Comparison of ENCODE assay signal across 8 mouse cellular contexts in the genomic region with DNA sequence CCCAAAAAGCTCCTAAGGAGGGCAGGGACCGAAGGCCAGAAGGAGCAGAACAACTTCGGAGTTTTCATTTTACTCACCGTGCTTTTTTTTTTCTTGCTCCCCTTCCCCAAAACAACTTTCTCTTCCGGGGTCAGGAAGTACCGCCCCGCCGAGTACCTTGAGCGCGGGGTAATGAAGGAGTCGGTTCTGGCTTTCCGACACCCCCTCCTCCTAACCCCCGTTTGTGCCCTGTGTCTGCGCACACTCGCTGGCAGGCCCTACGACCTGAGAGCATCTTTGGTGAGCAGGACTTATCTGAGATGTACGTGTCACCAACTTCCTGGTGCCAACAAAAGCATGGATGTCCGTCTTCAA. TPM values are rescaled to one million over a fixed set of nuclear protein-coding genes. Genes with fewer than 3 reads are reported as not detected.
DNase-seq lines count a peak whose midpoint lies in the region; ATAC-seq and TF ChIP-seq lines count a peak whose summit lies in the region.

No protein-coding gene starts in this region.

- WGBS in heart, adult 2 months: under 1% methylated on average over 17 of the region's 17 CpGs
- WGBS in forebrain, embryonic 14.5 days: 0% methylated on average over 17 of the region's 17 CpGs
- 0% methylated on average over 17 of the region's 17 CpGs for WGBS in liver, embryonic 15.5 days (ENCODE audit: insufficient replicate concordance)

- ATAC-seq in forebrain, embryonic 14.5 days: peak; percentile 52
- ATAC-seq in liver, embryonic 15.5 days (ENCODE audit: insufficient read depth): no peak

- dilution Hi-C loops in CH12.LX (cut with MboI; ENCODE audit: extremely low pct_ligation_motif_present, extremely low pct_unique_long_range_greater_than_20kb, low sequenced_read_pairs): no loop called here

- H3K4me1 ChIP-seq in heart, adult 2 months (ENCODE audit: control insufficient read depth, insufficient read depth, low read length): no peaks in the 10 kb centered on the region
- H3K4me1 ChIP-seq in CH12.LX (ENCODE audit: control insufficient read depth in 1 of 2, insufficient read depth in 2 of 2): peaks cover 3 to 61% of the 10 kb centered on the region in 2 experiments; a peak in 3 of 4 replicates
- H3K4me1 ChIP-seq in forebrain, embryonic 14.5 days (ENCODE audit: control insufficient read depth, insufficient read depth, low read length): peaks cover 16% of the 10 kb centered on the region
- H3K4me1 ChIP-seq in liver, embryonic 15.5 days (replicated peaks): peaks cover 22% of the 10 kb centered on the region

- no peaks in the 10 kb centered on the region for H3K36me3 ChIP-seq in heart, adult 2 months (ENCODE audit: control insufficient read depth, insufficient read depth, low read length)
- H3K36me3 ChIP-seq in CH12.LX (replicated peaks in 1 of 2; ENCODE audit: control insufficient read depth in 1 of 2, insufficient read depth in 1 of 2, low read length in 1 of 2): peaks cover 0 to 14% of the 10 kb centered on the region in 2 experiments
- no peaks in the 10 kb centered on the region for H3K36me3 ChIP-seq in forebrain, embryonic 14.5 days (ENCODE audit: control insufficient read depth, insufficient read depth, low read length)
- H3K36me3 ChIP-seq in liver, embryonic 15.5 days (replicated peaks): no peaks in the 10 kb centered on the region

- in situ Hi-C loops in CH12.LX (cut with MboI; ENCODE audit: low pct_ligation_motif_present, low pct_unique_long_range_greater_than_20kb, low sequenced_read_pairs): loop anchor here (10.0 kb wide), 1 partner anchor 130 kb away; no protein-coding TSS in a partner anchor

- peak overlapping the region; percentile 69 for H3K27ac ChIP-seq in heart, adult 2 months
- peak overlapping the region; percentile 21; the same call in 1 of the 2 replicates for H3K27ac ChIP-seq in CH12.LX (ENCODE audit: insufficient read depth, low read depth)
- H3K27ac ChIP-seq in forebrain, embryonic 14.5 days (ENCODE audit: low read depth, low read length): 0 out of 2 replicates have a peak overlapping the region, but pooled peaks have one; percentile 14
- H3K27ac ChIP-seq in liver, embryonic 15.5 days (replicated peaks): no peak overlapping the region

- no peak for TF ChIP-seq RAD21 in CH12.LX (IDR thresholded peaks at IDR 0.05; ENCODE audit: low read depth, low read length)

- no peaks in the 10 kb centered on the region for H3K27me3 ChIP-seq in heart, adult 2 months (ENCODE audit: control insufficient read depth, insufficient read depth, low read length)
- H3K27me3 ChIP-seq in CH12.LX (replicated peaks): no peaks in the 10 kb centered on the region
- no peaks in the 10 kb centered on the region for H3K27me3 ChIP-seq in forebrain, embryonic 14.5 days (replicated peaks; ENCODE audit: control insufficient read depth, insufficient read depth, low read length)
- peaks cover 42% of the 10 kb centered on the region for H3K27me3 ChIP-seq in liver, embryonic 15.5 days

- H3K79me2 ChIP-seq in heart, adult 2 months (replicated peaks; ENCODE audit: control insufficient read depth, insufficient read depth, low read length): no peaks in the 10 kb centered on the region
- H3K79me2 ChIP-seq in CH12.LX (replicated peaks; ENCODE audit: control insufficient read depth, extremely low read depth, insufficient read depth, poor library complexity, severe bottlenecking): peaks cover 28% of the 10 kb centered on the region

- no peak for DNase-seq in heart, adult 2 months
- no peak for DNase-seq in heart, postnatal 36 days
- peak; percentile 55 for DNase-seq in CH12.LX (ENCODE audit: extremely low read depth)
- no peak for DNase-seq in forebrain, embryonic 14.5 days (ENCODE audit: low spot score)
- no peak for DNase-seq in spleen, postnatal 10 days (ENCODE audit: low spot score in 2 of 2)
- DNase-seq in right cerebral cortex, postnatal 10 days (ENCODE audit: low spot score in 2 of 2): no peak
- no peak for DNase-seq in urinary bladder, postnatal 36 days (ENCODE audit: low spot score in 2 of 2)

- H3K9me3 ChIP-seq in CH12.LX (replicated peaks; ENCODE audit: low read length): no peaks in the 10 kb centered on the region
- no peaks in the 10 kb centered on the region for H3K9me3 ChIP-seq in forebrain, embryonic 14.5 days (replicated peaks; ENCODE audit: control insufficient read depth, low read length)
- no peaks in the 10 kb centered on the region for H3K9me3 ChIP-seq in liver, embryonic 15.5 days (replicated peaks)

- TF ChIP-seq EP300 in heart, adult 2 months (IDR thresholded peaks at IDR 0.05; ENCODE audit: insufficient read depth, low read depth, low read length): no peak
- no peak for TF ChIP-seq EP300 in CH12.LX (IDR thresholded peaks at IDR 0.05; ENCODE audit: low read length)

- H3K9ac ChIP-seq in heart, adult 2 months (ENCODE audit: low read depth, low read length): peak overlapping the region; percentile 51
- peak overlapping the region; percentile 60 for H3K9ac ChIP-seq in CH12.LX (ENCODE audit: insufficient read depth, low read depth)
- H3K9ac ChIP-seq in forebrain, embryonic 14.5 days (ENCODE audit: low read length): peak overlapping the region; percentile 81
- H3K9ac ChIP-seq in liver, embryonic 15.5 days: no peak overlapping the region

- TF ChIP-seq CTCF in heart, adult 2 months (IDR thresholded peaks at IDR 0.05): no peak
- TF ChIP-seq CTCF in CH12.LX (conservative IDR thresholded peaks at IDR 0.05 in 1 of 2, IDR thresholded peaks at IDR 0.05 in 1 of 2; ENCODE audit: low read depth in 2 of 2, low read length in 2 of 2): no peak

- peak overlapping the region; percentile 97 for H3K4me2 ChIP-seq in CH12.LX (ENCODE audit: insufficient read depth, low read depth, poor library complexity, severe bottlenecking)
- peak overlapping the region; percentile 90 for H3K4me2 ChIP-seq in forebrain, embryonic 14.5 days (ENCODE audit: low read length)
- H3K4me2 ChIP-seq in liver, embryonic 15.5 days: peak overlapping the region; percentile 94

- H3K4me3 ChIP-seq in heart, adult 2 months: peak overlapping the region; percentile 89
- peak overlapping the region; percentile 80 to 96 (median 85) for H3K4me3 ChIP-seq in CH12.LX (replicated peaks in 1 of 3; ENCODE audit: low read depth in 2 of 3, low read length in 2 of 3, poor library complexity in 1 of 3)
- peak overlapping the region; percentile 77 for H3K4me3 ChIP-seq in forebrain, embryonic 14.5 days (ENCODE audit: low read depth, low read length)
- H3K4me3 ChIP-seq in liver, embryonic 15.5 days (replicated peaks): peak overlapping the region; percentile 71

- intact Hi-C loops in heart, adult 2 months (cut with DNase I): loop anchor here (5.0 kb wide), 1 partner anchor 207 kb away; a partner anchor contains a TSS
- intact Hi-C loops in heart, postnatal 36 days (cut with DNase I): no loop called here

- no peak for TF ChIP-seq POLR2A in heart, adult 2 months (IDR thresholded peaks at IDR 0.05; ENCODE audit: insufficient read depth, low read depth, low read length)
- peak; percentile 2; the same call in 1 of the 2 replicates for TF ChIP-seq POLR2A in CH12.LX (IDR thresholded peaks at IDR 0.05; ENCODE audit: low read depth, low read length)

TF ChIP-seq in CH12.LX, 34 proteins besides CTCF, POLR2A, EP300 and RAD21:
- 0 out of 2 replicates have a peak, but pooled peaks have one; percentile 7 for TF ChIP-seq TBP (conservative IDR thresholded peaks at IDR 0.05; ENCODE audit: low read depth, low read length)
- peak; percentile 81 for TF ChIP-seq ELF1 (IDR thresholded peaks at IDR 0.05; ENCODE audit: low read depth, low read length)
- TF ChIP-seq ZNF384 (IDR thresholded peaks at IDR 0.05; ENCODE audit: low read depth, low read length): peak; percentile 93
- TF ChIP-seq CHD2 (IDR thresholded peaks at IDR 0.05; ENCODE audit: low read length): no peak

RNA-seq across cellular contexts. Expression of a gene that starts 0.4 kb away (rescaled TPM):
- total RNA-seq in heart, adult 2 months (2021): 10 to 100 TPM; 13.3 to 13.8 TPM
- 21.5 and 26.6 TPM in 2 replicates for polyA plus RNA-seq in heart, adult 2 months (2012; rRNA removed)
- 10 to 100 TPM; 15.8 to 18.3 TPM for total RNA-seq in heart, postnatal 36 days (2021)
- 12.5 and 15.4 TPM in 2 replicates for total RNA-seq in CH12.LX (2012; rRNA removed)
- total RNA-seq in CH12.LX (2014; rRNA removed): 15.7 and 15.8 TPM in 2 replicates
- polyA plus RNA-seq in CH12.LX (2012; ENCODE audit: insufficient read length, low read depth): 14.9 and 15.8 TPM in 2 replicates
- 8.2 and 10.6 TPM in 2 replicates for polyA plus RNA-seq in forebrain, embryonic 14.5 days (2014; fragmentation: Nextera tagmentation; extraction: Ambion mirVana)
- 2.6 and 2.9 TPM in 2 replicates for polyA plus RNA-seq in liver, embryonic 15.5 days (2015; fragmentation: Nextera tagmentation; extraction: Ambion mirVana)
